Mouse (Mus musculus): ENCODE data around the gene Trim7. TPM values are rescaled to one million over a fixed set of nuclear protein-coding genes. Genes with fewer than 3 reads are reported as not detected.
A peak's percentile ranks its signal among the peaks of the same experiment; 100 is the strongest.
"Not testable (repeated sequence)": the region's sequence is repeated elsewhere in the genome, so short reads cannot be mapped to it uniquely, and the experiment has no call there.

The Trim7 gene
- 1.1 and 2.7 TPM in 2 replicates for polyA plus RNA-seq (2015; fragmentation: Nextera tagmentation; extraction: Ambion mirVana)

DNA sequence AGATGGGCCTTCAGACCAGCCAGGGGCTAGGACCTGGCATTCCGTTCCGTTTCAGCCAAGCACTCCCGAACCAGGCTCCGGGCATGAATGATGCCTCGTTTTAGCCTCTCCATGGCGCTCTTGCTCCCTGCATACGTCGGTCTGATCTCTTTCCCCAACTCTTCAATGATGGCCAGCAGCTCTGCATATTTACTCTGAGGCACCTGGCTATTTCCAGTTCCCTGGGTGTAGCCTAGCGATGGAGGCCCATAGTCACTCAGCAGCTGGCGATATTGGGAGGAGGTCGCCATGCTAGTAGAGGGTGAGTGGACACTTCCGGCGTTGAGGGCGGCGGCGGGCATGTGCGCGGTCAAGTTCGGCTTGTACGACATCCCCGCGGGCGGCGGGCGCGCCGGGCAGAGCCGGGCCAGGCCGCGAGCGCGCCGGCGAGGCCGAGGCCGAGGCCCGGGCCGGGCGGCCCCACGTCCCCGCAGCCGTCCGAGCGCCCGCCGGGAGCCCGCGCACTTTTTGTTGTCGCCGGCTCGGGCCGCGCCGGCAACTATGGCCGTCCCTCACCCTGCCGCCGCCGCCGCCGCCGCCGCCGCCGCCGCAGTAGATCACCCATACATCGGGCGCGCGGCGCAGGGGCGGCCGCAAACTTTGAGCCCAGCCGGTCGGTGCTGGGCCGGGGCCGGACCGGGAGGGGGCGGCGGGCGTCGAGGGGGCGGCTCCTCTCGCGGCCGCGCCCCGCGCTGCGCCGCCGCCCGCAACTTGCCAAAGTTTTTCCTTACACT, at the start of gene Trim7, which contains the start of gene Gm12184:
TSS of gene Trim7 (plus strand) at position 162 of the 773 bp plus-strand sequence.
TSS of gene Gm12184 (minus strand) at position 677 of the 773 bp plus-strand sequence.
- H3K9me3 ChIP-seq; H3K36me3 ChIP-seq; H3K27me3 ChIP-seq (replicated peaks): not testable (repeated sequence)
- peak within 1 kb of the TSS; percentile 46 for H3K4me3 ChIP-seq (replicated peaks)
- H3K4me1 ChIP-seq (replicated peaks), result peaks cover 10% of the 10 kb centered on the region; the same call in 1 of the 2 replicates
- under 1% methylated on average over 70 of the region's 92 CpGs for WGBS
- peak within 1 kb of the TSS; percentile 48; the same call in 1 of the 2 replicates for H3K27ac ChIP-seq
- ATAC-seq, result peak; percentile 87
- H3K4me2 ChIP-seq (replicated peaks), result peak within 1 kb of the TSS; percentile 69
- H3K9ac ChIP-seq, result peak within 1 kb of the TSS; percentile 48

- H3K9me3 ChIP-seq, result no peaks in the 10 kb centered on the region
- ATAC-seq, result peak; percentile 19; the same call in 1 of the 2 replicates
- H3K4me2 ChIP-seq (replicated peaks), result no peak overlapping the region
- H3K36me3 ChIP-seq, result no peaks in the 10 kb centered on the region
- H3K27me3 ChIP-seq (replicated peaks), result no peaks in the 10 kb centered on the region
- H3K4me1 ChIP-seq (replicated peaks), result no peaks in the 10 kb centered on the region
- H3K9ac ChIP-seq, result no peak overlapping the region
- no peak overlapping the region for H3K4me3 ChIP-seq (replicated peaks)
- 45% methylated on average over 9 of the region's 9 CpGs for WGBS
- no peak overlapping the region for H3K27ac ChIP-seq
Observed at GRCm38 (mm10) chr11:48776664-48777063, 49.3 kb upstream of the Trim7 start.

- H3K4me3 ChIP-seq (replicated peaks), result no peak overlapping the region
- 86% methylated on average over 9 of the region's 9 CpGs for WGBS
- H3K36me3 ChIP-seq, result no peaks in the 10 kb centered on the region
- H3K27me3 ChIP-seq (replicated peaks), result no peaks in the 10 kb centered on the region
- H3K9me3 ChIP-seq, result no peaks in the 10 kb centered on the region
- H3K9ac ChIP-seq, result no peak overlapping the region
- H3K4me2 ChIP-seq (replicated peaks), result no peak overlapping the region
- no peaks in the 10 kb centered on the region for H3K4me1 ChIP-seq (replicated peaks)
- H3K27ac ChIP-seq, result no peak overlapping the region
- ATAC-seq, result no peak
Observed at GRCm38 (mm10) chr11:48777303-48777702, 48.6 kb upstream of the Trim7 start.

GRCm38 (mm10) chr11:48779450-48779849, 46.5 kb upstream of the Trim7 start:
- H3K36me3 ChIP-seq, result no peaks in the 10 kb centered on the region
- H3K9me3 ChIP-seq, result no peaks in the 10 kb centered on the region
- H3K27me3 ChIP-seq (replicated peaks), result no peaks in the 10 kb centered on the region
- H3K4me1 ChIP-seq (replicated peaks), result no peaks in the 10 kb centered on the region
- no peak overlapping the region for H3K27ac ChIP-seq
- ATAC-seq, result no peak
- WGBS, result 45% methylated on average over 7 of the region's 7 CpGs
- H3K9ac ChIP-seq, result no peak overlapping the region
- no peak overlapping the region for H3K4me3 ChIP-seq (replicated peaks)
- no peak overlapping the region for H3K4me2 ChIP-seq (replicated peaks)

DNA sequence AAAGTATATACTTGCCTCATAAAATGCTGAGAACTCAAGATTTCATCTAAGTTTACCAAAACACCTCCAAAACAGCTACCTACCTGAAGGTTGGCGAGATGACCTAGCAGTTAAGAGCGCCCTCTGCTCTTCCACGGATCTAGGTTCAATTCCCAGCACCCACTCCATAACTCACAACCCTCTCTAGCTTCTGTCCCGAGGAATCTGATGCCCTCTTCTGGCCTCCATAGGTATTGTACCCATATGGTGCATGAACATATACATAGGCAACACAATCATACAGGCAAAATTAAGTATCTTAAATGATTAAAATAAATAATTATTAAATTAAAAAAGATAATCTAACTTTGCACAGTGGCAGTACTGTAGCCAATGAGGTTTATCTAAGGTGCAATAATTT, 43.7 kb upstream of the Trim7 start:
- no peak; the same call in 1 of the 2 replicates for ATAC-seq
- Histone ChIP-seq H3K4me1 (replicated peaks) (no peaks in the 10 kb centered on the region), H3K9me3 (no peaks in the 10 kb centered on the region), H3K27ac (no peak overlapping the region), H3K36me3 (no peaks in the 10 kb centered on the region), H3K9ac (no peak overlapping the region), H3K4me3 (replicated peaks) (no peak overlapping the region), H3K4me2 (replicated peaks) (no peak overlapping the region), H3K27me3 (replicated peaks) (no peaks in the 10 kb centered on the region)
- WGBS, result 85% methylated on average over 4 of the region's 4 CpGs

DNA sequence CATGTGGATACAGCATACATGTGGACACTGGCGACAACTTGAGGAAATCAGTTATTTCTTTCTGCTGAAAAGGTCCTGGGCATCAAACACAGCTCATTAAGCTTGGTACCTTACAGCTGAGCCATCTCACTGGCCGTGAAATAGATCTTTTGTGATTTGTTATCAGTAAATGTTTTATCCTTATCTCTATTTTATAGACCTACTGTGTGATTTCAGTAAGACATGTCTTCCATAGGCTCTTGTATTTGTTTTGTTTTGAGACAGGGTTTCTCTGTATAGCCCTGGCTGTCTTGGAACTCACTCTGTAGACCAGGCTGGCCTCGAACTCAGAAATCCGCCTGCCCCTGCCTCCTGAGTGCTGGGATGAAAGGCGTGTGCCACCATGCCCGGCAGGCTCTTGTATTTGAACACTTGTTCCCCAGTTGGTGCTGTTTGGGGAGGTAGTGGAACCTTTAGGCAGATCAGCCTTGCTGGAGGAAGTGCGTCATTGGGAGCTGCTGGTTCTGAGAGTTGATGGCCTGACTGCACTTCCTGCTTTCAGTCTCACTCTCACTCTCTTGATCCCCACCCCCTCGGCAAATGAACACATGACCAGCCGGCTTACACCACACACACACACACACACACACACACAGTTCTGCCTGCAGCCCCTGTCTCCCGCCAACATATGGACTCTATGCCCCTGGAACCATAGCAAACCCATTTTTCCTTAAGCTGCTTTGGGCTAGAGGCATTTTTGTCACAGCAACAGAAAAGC, 38.3 kb upstream of the Trim7 start:
- H3K9me3 ChIP-seq, result no peaks in the 10 kb centered on the region
- peaks cover 2% of the 10 kb centered on the region; the same call in 1 of the 2 replicates for H3K4me1 ChIP-seq (replicated peaks)
- H3K27ac ChIP-seq, result no peak overlapping the region
- H3K4me2 ChIP-seq (replicated peaks), result peak overlapping the region; percentile 60
- H3K36me3 ChIP-seq, result no peaks in the 10 kb centered on the region
- H3K9ac ChIP-seq, result no peak overlapping the region
- peak; percentile 44 for ATAC-seq
- H3K27me3 ChIP-seq (replicated peaks), result no peaks in the 10 kb centered on the region
- WGBS, result 49% methylated on average over 10 of the region's 10 CpGs
- no peak overlapping the region for H3K4me3 ChIP-seq (replicated peaks)

DNA sequence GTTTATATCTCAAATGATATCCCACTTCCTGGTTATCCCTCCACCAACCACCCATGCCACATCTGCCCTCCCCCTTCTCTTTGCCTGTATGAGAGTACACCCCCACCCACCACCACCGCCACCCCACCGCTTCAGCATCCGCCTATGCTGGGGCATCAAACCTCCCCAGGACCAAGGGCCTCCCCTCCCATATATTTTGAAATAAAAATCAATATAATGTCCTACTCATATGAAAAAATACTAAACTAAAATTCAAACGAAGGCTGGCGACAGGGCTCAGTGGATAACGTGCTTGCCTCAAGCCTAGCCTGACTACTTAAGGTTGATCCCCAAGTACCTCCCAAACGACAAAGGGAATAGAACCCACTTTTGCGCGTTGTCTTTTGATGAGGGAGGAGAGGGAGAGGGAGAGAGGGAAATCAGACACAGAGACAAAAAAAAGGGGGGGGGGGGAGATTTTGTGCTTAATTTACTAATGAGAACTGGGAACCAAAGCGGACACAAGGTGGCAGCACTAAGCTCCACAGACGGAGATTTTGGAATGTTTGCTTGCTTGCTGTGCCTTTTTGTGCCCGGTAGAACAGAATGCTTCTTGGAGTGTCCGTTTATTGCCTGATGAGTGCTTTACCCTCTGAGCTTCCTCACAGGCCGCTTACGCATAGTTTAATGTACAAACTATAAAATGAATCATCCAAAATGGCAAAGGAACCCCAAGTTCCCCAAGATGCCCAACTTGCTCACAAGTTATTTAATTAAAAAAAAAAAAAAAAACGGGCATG, 37.4 kb upstream of the Trim7 start:
- ATAC-seq, result peak; percentile 54
- Histone ChIP-seq H3K27me3 (replicated peaks) (no peaks in the 10 kb centered on the region), H3K9ac (no peak overlapping the region), H3K4me3 (replicated peaks) (peak overlapping the region; percentile 28), H3K4me1 (replicated peaks) (peaks cover 2% of the 10 kb centered on the region; the same call in 1 of the 2 replicates), H3K4me2 (replicated peaks) (peak overlapping the region; percentile 60), H3K36me3 (no peaks in the 10 kb centered on the region), H3K9me3 (no peaks in the 10 kb centered on the region), H3K27ac (no peak overlapping the region)
- 11% methylated on average over 16 of the region's 16 CpGs for WGBS

- no peak for ATAC-seq
- H3K27ac ChIP-seq, result no peak overlapping the region
- H3K4me3 ChIP-seq (replicated peaks), result no peak overlapping the region
- H3K4me1 ChIP-seq (replicated peaks), result peaks cover 2% of the 10 kb centered on the region; the same call in 1 of the 2 replicates
- 89% methylated on average over 5 of the region's 5 CpGs for WGBS
- H3K36me3 ChIP-seq, result no peaks in the 10 kb centered on the region
- H3K9ac ChIP-seq, result no peak overlapping the region
- H3K9me3 ChIP-seq, result no peaks in the 10 kb centered on the region
- H3K27me3 ChIP-seq (replicated peaks), result no peaks in the 10 kb centered on the region
- no peak overlapping the region for H3K4me2 ChIP-seq (replicated peaks)
Observed at GRCm38 (mm10) chr11:48789215-48789614, 36.7 kb upstream of the Trim7 start.

- Histone ChIP-seq H3K27me3 (replicated peaks) (no peaks in the 10 kb centered on the region), H3K9ac (no peak overlapping the region)
- peak; percentile 76 for ATAC-seq
Observed at GRCm38 (mm10) chr11:48789973-48790823, 35.7 kb upstream of the Trim7 start.

DNA sequence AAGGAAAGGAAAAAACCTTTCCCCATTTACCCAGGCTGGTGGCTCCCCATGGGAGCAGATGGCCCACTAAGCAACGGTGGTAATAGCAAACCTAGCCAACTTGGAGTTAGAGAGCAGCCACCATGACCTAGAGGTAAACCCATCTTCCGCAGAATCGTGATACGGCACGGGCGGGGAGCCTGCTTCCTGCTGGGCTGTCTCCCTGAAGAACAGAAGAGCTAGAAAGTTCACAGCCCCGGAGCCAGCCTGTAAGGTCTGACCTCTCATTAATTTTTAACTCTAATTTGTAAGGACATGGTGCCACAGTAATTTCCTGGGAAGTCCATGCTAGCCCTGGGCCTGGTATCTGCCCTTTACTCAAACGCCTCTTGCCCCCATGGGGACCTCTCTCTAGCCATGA, 35.0 kb upstream of the Trim7 start:
- Histone ChIP-seq H3K9ac (0 out of 2 replicates have a peak overlapping the region, but pooled peaks have one; percentile 1), H3K27me3 (replicated peaks) (no peaks in the 10 kb centered on the region), H3K4me3 (replicated peaks) (no peak overlapping the region), H3K36me3 (no peaks in the 10 kb centered on the region), H3K4me2 (replicated peaks) (peak overlapping the region; percentile 56), H3K27ac (no peak overlapping the region), H3K9me3 (no peaks in the 10 kb centered on the region), H3K4me1 (replicated peaks) (peaks cover 2% of the 10 kb centered on the region; the same call in 1 of the 2 replicates)
- ATAC-seq, result peak; percentile 32
- 31% methylated on average over 8 of the region's 8 CpGs for WGBS

More at GRCm38 (mm10) chr11:48789973-48790823, 35.7 kb upstream of the Trim7 start:
- Histone ChIP-seq H3K36me3 (no peaks in the 10 kb centered on the region), H3K4me2 (replicated peaks) (peak overlapping the region; percentile 56), H3K4me1 (replicated peaks) (peaks cover 2% of the 10 kb centered on the region; the same call in 1 of the 2 replicates), H3K9me3 (no peaks in the 10 kb centered on the region), H3K27ac (no peak overlapping the region), H3K4me3 (replicated peaks) (0 out of 2 replicates have a peak overlapping the region, but pooled peaks have one; percentile 22)
- WGBS, result 16% methylated on average over 20 of the region's 20 CpGs

GRCm38 (mm10) chr11:48791894-48792293, 34.0 kb upstream of the Trim7 start:
- not testable (repeated sequence) for H3K27me3 ChIP-seq (replicated peaks); H3K4me3 ChIP-seq (replicated peaks); H3K4me2 ChIP-seq (replicated peaks); H3K9me3 ChIP-seq; H3K9ac ChIP-seq; H3K36me3 ChIP-seq; H3K4me1 ChIP-seq (replicated peaks); H3K27ac ChIP-seq; ATAC-seq
- WGBS, result 89% methylated on average over 9 of the region's 9 CpGs

Data from intestine, embryonic 15.5 days (tissue).